Mouse (Mus musculus): ENCODE results near the gene Tpcn2.

The Tpcn2 gene

DNA sequence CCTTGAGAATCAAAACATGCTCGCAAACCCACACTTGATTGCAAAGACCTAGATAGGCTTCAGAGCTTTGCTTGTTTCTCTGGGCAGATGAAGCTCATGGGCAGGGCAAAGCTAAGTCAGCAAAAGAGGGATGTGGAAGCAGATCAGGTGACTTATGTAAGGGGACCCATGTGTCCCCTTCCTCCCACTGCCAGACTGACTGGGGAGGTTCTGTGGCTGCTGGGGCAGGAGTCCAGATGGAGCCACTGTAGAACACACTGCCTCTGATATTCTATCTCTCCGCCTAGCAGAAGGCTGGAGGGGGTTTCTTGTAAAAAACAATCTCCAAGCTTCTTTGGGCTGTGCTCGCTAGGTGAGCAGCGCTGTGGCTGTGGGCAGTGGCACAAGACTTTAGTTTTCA is 128.1 kb downstream of the Tpcn2 start:
- no peak for DNase-seq (ENCODE audit: low spot score in 2 of 2)

DNA sequence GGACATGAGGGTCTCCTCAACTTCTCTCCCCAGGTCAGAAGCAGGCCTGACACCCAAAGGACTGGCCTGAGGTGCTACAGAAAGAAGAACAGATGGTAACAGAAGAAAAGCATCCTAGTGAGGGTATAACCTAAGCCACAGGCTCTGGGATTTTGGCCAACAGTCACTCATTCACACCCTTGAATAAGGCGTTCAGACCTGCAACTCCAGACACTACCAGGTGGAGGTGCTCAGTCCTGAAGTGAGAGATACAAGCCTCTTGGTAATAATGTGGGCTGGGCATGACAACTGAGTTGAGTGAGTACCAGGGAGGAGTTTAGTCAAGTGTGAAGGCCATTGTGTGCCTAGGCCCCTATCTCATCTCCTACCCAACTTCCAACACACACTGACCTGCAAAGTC is 129.7 kb downstream of the Tpcn2 start:
- DNase-seq (ENCODE audit: low spot score in 2 of 2): no peak

DNA sequence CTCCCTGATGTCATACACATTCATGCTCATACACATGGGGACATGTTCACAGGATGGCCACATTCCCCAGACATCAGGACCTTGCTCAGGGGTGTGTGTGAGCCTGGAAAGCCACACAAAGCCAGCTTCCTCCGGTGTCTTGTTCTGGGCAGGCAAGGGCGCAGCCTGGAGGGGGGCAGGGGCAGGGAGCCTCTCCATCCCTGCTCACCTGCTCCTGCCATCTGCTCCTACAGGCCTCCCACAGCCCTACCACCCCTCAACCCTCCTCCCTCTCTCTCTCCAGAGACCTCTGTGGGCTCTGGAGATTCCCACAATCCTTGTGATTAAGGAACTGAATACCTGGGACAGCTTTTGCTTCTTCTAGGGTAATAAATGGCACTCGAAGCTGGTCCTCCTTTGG is 132.0 kb downstream of the Tpcn2 start:
- DNase-seq (ENCODE audit: low spot score in 2 of 2): no peak

DNA sequence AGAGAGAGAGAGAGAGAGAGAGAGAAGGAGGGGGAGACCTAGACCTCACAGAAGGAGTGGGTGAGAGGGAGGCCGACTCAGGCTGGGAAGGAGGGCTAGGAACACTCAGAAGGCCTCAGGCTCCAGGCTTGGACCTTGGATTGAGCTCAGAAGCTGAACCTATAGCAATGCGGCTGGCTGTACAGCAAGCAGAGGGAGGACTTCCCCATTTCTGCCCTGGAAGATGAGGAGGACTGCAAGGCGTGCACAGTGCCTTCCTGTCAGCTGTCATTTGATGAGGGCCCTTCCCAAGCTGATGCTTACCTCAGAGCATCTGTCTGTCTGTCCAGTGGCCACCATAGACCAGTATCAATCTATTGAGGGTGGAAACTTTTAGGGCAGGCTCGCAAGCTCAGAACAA is 134.9 kb downstream of the Tpcn2 start:
- no peak for DNase-seq (ENCODE audit: low spot score in 2 of 2)

DNA sequence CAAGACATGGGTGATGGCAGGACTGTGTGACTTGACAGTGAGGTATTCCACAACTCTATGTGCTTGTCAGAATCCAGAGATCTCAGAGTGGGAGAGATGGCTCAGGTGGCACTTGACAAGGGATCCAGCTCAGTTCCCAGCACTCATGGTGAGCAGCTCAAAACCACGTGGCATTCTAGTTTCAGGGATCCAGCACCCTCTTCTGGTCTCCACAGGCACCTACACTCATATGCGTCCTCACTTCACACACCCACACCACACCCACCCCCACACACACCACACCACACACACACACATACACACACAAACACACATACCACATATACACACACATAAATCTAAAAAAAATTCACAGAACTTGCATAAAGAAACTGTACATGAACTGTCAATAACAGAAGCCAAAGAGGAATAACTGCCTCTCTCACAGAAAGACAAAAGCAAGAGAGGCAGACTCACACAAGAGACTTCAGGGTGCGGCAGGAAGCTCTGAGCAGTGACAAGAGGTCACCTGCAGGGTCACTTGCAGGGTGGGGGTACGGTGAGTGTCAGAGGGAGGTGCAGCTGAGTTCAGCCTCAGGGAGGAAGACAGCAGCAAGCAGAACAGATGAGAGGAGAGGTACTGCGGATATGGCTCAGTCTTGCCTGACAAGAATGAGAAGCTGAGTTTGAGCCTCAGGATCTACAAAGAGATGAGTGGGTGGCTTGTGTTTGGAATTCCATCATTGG is 135.7 kb downstream of the Tpcn2 start:
- no peak for DNase-seq (ENCODE audit: low spot score in 2 of 2)

DNA sequence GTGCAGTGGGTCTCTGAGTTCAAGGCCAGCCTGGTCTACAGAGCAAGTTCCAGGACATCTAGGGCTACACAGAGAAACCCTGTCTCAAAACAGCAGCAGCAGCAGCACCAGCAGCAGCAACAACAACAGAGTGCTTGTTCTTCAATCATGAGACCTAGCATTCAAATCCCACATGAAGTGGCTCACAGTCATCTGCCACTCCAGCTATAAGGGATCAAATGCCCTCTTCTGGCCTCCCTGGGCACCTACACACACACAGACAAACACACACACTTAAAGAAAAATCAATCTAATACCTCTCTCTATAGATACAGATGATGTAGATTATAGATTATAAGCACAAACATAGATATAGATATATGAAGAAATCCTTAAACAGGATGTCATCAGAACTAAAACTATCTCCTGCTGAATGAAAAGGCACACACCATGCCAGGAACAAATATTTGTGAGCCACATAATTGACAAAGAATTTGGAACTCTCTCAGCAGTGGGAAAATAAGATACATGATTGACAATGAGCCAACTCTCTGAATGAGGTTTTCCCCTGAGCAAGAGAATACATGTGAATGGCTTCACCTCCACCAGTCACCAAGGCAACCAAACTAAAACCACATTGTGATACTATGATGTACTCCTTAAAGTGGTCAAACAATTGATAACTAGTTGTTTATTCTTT is 137.4 kb downstream of the Tpcn2 start:
- no peak for DNase-seq (ENCODE audit: low spot score in 2 of 2)

DNA sequence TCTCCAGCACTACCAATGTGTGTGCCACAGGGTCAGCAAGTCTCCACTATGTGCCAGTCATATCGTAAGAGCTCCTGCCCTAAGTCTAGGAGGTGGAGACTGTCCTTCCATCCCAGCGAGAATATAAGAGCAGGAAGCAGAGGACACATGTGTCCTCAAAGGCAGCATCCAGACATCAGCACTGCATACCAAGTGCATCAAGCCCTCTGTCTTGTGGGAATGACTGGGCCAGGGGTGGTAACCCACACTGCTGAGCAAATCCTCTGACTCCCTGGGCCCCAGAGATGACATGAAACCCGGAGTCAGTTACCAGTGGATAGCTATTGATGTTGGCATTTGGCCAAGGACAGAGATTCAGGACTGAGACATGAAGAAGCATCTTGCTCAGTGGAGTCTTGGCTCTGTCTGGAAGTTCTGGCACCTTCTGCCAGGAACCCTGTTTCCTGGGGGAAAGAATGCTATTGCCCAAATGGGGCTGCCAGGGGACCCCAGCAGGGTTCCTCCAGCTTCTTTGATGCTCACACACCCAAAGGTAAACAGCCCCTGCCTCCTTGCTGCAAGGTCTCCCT is 140.2 kb downstream of the Tpcn2 start:
- no peak for DNase-seq (ENCODE audit: low spot score in 2 of 2)

DNA sequence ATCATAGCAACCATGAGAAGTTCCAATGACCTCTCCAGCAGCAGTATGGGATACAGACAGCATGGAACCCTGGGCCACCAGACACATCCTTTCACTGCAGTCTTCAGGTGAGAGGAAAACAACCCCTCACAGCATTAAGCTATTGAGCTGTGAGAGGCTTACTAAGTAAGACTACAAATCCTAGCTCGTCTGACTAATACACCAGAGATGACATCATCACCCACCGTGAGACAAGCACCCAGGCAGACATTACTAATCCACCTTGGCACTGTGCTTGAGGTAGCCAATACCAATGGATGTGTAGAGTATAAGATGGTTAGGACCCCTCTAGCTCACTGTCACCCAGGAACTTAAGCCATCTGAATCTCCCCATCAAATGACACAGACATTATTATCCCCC is 143.2 kb downstream of the Tpcn2 start:
- no peak for DNase-seq (ENCODE audit: low spot score in 2 of 2)

DNA sequence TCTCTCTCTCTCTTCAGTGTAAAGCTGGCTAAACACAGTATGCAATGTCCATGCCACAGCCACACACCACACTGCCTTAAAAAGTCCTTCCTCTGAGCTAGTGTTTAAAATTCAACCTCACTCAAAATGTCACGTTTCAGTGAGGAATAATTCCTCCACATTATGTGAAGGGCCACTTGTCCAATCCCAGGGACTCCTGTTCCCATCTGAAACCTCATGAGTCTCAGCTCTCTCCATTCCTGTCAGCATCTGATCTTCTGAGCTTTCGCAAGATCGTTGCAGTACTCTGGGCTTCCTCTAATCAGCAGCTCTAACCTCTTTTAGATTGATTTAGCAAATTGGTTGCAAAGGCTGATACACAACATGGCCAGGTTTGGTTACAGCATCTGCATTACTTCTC is 144.2 kb downstream of the Tpcn2 start:
- DNase-seq (ENCODE audit: low spot score in 2 of 2): no peak

DNA sequence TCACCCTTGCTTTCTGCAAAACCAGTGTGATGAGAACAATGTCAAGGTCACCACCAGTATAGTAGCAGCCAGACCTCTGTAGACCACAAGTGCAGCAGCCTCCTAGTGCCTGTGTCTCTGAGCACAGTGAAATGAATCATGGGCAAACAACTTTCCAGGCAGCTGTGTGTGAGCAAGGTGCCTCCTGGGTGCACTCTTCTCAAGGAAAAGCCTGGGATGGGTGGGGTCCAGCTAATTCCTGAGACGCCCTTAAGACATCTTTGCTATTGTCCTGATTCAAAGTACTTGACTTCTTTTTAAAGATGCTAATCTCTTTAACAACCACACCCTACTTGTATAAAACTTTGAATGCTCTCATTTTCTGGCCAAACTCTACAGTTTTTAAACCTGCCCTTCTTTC is 144.7 kb downstream of the Tpcn2 start:
- no peak for DNase-seq (ENCODE audit: low spot score in 2 of 2)

DNA sequence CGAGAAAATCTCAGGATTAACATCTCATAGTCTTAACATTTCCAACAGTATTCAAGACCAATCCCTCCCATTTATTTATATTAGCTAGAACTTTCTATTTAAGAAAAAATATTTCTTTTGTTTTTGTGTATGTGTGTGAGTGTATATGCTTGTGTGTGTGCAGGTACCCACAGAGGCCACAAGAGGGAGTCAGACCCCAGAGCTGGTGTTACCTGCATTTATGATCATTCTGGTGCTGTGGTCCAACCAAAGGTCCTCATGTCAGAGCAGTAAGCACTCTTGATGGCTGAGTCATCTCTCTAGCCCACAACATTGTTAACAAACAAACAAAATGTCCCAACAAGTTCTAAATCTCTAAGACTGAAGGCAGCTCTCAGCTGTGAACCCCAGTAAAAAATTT is 145.9 kb downstream of the Tpcn2 start:
- no peak for DNase-seq (ENCODE audit: low spot score in 2 of 2)

DNA sequence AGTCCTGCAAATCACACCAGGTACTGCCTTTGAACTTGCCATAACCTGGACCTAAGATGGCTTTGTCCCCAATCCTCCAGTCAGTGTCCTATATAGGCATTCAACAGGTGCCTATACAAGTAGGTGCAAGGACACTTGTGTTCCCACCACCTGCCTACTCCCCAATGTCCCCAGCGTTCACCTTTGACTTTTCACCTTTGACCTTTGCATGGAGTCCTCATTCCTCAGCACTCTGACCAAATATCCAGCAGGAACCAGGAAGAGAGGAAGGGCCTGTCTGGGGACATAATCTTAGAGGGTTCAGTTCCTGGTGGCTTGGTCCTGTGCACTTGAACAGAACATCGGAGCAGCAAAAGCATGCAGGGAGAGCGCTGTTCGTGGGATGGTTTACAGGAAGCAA is 147.0 kb downstream of the Tpcn2 start:
- DNase-seq (ENCODE audit: low spot score in 2 of 2): no peak

Measured in frontal cortex, postnatal 36 days (tissue).